Mouse (Mus musculus): ENCODE data around the gene Shroom3. TPM values are rescaled to one million over a fixed set of nuclear protein-coding genes. Genes with fewer than 3 reads are reported as not detected.
A peak's percentile ranks its signal among the peaks of the same experiment; 100 is the strongest.

The Shroom3 gene
- total RNA-seq, 2 experiments from 2014 or later: not detected

DNA sequence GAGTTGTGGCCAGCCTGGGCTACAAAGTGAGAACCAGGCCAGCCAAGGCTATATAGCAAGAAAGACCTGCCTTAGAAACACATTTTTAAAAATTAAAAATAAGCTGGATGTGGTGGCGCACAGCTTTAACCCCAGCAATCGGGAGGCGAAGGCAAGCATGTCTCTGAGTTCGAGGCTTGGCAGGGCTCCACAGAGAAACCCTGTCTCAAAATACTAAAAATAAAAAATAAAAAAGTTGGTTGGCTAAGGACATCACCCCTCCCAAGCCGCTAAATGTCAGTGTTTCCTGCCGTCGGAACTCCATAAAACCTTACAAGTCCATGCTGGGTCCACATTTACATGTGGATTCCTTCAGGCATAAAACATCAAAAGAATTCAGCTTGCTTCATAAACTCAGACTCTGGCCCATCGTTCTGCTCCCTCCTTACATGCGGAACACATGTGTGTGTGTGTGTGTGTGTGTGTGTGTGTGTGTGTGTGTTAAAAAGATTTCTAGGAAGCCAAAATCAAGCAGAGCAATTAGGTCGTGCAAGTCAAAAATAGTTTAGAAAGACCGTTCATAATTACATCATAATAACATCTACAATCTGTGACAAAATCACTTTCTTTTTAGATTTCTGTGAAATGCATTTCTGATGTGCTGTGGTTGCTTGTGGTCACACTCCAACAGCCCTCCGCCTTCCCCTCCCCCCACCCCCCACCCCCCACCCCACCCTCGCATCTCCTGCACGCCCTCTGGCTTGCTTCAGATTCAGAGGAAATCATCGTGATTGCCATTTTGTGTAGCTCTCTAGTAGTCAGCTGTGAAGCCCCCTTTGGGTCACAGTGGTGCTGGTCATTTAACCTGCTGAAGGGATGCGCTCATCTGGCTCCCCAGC is 304.9 kb downstream of the Shroom3 start:
- ATAC-seq (replicated peaks; ENCODE audit: poor library complexity, severe bottlenecking): no peak

DNA sequence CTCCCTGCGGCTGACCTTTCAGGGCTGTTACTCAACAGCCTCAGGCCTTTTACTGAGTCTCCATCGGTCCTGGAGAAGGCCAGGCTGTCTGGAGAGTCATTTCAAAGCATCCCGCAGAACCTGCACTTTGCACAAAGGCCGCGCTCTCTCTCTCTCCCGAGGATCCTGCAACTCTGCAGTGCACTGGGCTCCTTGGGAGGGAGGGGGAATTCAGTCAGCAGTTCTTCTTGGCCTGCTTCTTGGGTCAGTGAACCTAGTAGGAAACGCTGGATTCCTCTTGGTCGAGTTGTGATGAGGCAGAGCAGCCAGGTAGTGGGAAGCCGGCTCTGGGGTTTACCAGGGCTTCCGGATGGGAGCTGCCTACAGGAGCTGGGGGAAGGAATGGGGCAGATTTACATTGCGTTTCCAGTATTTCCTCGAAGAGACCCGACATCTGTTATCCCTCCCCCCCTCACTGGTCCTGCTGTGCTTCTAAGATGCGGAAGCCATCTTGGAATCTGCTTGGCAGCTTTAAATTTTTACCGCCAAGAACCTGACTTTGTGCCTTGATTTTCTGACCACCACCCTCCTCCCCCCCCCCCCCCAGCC is 305.6 kb downstream of the Shroom3 start:
- ATAC-seq (replicated peaks; ENCODE audit: poor library complexity, severe bottlenecking): no peak

DNA sequence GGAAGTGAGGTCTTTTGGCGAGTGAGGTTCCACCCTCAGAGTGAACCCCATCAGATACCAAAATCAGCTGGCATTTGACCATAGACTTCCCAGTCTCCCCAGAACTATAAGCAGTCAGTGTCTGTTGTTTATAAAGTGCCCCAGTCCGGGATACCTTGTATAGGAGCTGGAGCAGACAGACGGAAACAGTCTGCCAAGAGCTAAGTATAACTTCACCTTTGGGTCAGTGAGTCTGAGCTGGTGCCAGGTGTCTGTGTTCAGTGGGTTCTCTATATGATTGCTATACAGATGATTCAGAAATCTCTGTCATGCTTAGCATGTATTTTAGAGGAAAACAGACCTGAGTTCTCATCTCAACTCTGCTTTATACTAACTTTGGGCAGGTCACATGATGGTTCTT is 308.9 kb downstream of the Shroom3 start:
- ATAC-seq (replicated peaks; ENCODE audit: poor library complexity, severe bottlenecking): no peak

DNA sequence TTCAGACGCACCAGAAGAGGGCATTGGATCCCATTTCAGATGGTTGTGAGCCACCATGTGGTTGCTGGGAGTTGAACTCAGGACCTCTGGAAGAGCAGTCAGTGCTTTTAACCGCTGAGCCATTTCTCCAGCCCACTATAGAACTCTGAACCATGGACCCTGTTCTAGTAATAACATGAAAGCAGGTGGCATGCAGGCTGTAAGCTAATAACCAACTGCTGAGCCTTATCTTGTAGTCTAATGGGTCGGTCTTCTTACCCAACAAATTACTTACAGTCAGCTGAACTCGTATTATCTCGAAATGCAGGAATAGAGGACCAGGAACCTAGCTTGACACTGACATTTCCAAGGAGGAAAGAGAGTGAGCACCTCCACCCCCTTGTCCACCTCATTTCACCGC is 311.1 kb downstream of the Shroom3 start:
- ATAC-seq (replicated peaks; ENCODE audit: poor library complexity, severe bottlenecking): no peak

DNA sequence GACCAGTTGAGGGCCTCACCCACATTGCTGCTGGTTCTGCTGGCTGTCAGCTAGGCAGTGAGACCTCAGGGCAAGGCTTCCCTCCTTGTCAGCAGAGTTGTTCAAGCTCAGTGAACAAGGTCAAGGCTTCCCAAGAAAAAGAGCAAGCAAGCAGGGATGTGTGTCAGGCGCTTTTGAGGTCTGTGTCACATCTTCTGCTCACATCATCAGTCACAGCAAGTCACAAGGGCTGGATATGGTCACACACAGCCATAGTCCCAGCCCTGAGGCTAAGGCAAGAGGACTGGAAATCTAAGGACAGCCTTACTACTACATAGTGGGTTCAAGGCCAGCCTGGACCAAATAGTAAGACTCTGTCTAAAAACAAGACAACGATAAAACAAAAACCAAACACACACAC is 311.6 kb downstream of the Shroom3 start:
- no peak for ATAC-seq (replicated peaks; ENCODE audit: poor library complexity, severe bottlenecking)

DNA sequence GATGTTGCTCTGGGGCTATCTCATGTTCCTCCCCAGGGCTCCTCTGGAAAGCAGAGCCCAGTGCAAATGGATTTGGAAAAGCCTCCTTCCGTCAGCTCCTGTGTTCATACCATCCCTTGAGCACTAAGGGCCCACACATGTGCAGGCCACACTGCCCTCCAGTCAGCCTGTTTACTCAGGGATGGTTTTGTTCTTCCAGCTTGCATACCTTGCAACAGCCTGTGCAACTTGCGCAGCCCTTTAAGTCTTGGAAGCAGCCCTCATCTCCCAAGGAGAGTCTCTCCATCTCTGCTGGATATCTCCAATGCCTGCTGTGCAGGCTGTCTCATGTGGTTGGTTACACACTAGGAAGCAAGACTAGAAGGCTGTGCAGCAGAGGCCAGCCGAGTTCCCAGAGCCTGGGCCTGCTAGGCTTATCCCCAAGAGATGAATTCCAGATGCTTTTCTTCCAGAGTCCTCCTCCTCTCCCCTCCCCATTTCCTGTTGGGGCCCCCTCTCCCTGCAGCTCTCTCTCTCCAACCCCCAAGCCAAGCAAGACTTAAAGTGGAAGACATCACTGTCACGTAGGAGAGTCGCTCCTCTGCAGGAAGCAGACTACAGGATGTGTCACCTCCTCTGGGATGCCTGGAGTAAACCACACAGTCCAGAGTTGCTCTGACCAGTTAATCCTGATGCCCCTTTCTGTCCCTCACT is 314.3 kb downstream of the Shroom3 start:
- no peak for ATAC-seq (replicated peaks; ENCODE audit: poor library complexity, severe bottlenecking)

DNA sequence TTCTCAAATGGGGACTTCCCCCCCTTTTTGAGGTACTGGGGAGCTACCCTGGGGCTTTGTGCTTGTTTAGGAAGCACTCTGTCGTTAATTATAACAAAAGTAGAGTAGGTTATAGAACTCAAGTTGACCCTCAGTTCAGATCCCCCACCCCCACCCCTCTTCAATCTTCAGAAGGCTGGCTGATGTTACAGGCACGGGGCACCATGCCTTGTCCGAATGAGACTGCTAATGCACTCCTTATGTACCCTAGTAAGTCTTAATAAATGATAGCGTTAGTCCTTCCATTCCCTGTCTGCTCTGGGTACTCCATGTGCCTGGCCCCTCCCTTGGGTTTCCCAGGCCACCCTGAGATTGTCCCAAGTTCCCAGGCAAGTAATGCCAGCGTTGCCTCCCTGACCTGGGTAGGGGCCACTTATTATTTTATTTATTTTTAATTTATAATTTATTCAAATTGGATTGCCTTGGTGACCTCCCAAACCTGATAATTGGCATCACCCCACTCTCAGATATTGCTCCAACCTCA is 315.3 kb downstream of the Shroom3 start:
- no peak for ATAC-seq (replicated peaks; ENCODE audit: poor library complexity, severe bottlenecking)

DNA sequence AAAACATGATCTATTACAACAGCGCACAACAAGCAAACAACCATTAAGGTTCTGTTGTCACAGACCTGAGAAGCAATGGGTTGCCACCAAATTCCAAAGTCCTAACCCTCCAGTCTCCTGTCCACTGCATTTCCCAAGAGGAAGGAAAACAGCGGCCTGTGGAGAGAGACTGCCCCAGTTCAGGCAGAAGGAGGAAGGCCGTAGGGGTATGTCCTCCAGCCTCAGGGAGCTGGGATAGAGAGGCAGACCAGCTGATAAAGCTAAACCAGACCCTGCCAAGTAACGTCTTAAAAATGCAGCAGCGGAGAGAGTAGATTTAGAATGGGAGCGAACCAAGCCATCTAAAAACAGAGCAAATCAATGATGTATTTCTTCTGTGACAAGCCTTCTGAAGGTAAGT is 316.8 kb downstream of the Shroom3 start:
- no peak for ATAC-seq (replicated peaks; ENCODE audit: poor library complexity, severe bottlenecking)

DNA sequence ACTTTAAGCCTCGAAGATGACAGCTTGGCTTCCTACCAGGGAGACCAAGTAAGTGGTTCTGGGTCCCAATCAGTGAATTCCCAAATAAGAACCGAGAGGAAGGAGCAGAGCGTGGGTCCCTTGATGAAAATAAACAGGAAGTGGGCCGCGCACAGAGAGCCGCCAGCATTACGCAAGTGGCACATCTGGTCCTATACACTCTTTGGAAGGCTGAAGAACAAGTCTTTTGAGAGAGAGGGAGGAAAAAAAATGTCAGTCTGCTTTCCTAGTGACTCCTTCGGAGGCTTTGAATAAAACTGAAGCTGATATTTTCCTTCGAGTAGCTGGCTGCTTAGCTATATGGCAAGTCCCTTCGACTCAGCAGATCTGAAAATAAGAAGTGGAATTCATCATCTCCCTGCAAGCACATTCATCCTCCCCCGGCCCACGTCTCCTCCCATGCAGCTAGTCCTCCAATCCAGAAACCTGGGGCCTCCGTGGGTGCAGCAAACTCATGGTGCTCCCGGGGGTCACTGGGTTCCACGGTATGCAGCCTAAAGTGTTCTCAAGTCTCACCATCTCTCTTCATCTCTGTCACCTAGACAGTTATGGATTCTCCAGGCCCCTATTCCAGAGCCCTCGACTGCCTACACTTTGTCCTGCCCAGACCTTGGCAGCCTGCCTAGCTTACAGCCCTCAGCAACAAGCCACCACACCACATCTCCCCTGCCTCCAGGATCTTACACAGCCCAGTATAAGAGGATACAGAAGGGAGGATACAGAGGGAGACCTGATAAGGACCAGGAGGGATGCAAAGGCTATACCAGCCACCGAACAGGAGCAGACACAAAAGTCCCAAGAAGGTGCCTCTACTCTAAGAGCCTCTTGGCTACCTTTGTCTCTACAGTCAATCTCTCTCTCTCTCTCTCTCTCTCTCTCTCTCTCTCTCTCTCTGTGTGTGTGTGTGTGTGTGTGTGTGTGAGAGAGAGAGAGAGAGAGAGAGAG is 317.8 kb downstream of the Shroom3 start:
- peak; percentile 88 for ATAC-seq (replicated peaks; ENCODE audit: poor library complexity, severe bottlenecking)

DNA sequence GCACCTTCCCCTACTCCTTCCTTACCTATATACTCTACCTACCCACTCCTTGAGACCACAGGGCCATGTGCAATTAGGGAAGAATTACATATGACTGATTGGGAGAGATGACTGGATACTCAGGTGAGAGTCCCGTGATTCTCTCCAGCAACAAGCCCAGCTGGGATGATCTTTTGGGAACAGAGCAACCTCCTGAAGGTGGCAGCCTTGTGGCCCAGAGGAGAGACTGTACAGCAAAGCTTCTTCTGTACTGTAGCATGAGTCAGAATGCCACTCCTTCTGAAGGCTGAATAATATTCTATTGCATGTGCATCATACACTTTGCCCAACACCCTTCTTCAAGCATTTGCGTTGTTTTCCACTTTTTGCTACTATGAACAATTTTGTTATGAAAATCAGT is 319.4 kb downstream of the Shroom3 start:
- no peak for ATAC-seq (replicated peaks; ENCODE audit: poor library complexity, severe bottlenecking)

DNA sequence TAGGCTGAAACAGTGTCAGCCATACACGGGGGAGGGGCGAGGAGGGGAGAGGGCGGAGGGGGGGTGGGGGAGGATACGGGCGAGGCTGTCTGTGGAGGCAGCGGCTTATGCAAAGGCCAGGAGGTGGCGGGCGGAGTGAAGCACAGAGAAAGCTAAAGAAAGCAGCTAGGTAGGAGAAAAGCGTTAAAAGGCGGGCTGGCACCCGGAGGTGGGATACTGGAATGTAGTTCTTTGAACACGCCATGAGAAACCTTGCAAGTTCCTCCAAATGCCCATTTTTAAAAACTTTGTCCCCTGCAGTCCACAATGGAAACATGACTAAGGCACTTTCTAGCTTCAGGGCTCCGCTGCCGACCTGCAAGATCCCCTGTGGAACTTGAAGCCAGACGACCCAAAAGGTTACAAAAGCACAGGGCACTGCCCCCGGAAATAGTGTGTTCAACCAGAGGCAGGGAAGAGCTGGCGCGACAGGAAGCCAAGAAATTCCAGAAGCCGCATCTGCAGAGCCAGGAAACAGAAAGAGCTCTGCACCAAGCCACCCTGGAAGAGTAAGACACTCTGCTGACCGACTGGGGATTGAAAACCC is 322.1 kb downstream of the Shroom3 start:
- peak; percentile 32 for ATAC-seq (replicated peaks; ENCODE audit: poor library complexity, severe bottlenecking)

DNA sequence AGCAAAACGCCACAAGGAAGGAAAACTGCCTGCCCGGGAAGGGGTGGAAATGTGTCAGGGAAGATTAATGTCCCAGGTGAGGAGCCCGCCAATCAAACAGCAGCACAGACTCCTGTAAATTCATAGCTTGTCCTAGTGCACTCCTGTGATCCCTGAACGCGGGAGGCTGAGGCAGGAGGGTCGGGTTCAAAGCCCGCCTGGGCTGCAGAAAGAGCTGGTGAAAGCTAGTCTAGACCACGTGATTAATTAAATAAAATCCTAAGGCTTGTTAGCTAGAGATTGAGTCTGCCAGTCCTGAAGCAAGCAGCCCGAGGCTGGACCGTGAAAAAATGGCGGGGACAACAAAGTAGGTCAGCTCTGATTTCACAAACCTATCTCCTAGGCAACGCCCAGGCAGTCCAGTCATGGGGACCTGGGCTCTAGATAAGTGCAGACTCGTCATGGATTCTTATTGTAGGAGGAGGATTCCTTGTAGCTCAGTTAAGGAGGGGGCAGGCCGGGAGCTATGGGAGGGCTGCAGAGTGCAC is 322.6 kb downstream of the Shroom3 start:
- peak; percentile 9 for ATAC-seq (replicated peaks; ENCODE audit: poor library complexity, severe bottlenecking)

DNA sequence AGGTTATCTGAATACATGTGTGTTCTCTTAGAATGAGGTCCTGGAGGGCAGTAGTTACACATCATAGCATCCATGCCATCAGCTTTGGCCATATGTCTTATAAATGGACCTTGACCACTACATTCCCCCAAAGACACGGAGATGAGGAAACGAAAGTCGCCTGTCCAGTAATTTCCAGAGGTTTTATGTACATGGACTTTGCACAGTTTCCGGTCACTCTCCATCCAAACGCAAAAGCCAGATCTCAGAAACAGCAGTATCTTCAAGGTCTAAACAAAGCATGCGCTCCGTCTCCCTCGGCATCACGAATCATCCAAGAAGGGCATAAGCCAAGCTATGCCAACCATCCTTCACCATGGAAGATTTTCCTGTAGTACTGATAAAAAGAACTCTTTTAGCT is 325.0 kb downstream of the Shroom3 start:
- no peak for ATAC-seq (replicated peaks; ENCODE audit: poor library complexity, severe bottlenecking)

Other genes starting within 250 kb of the Shroom3 start
- 45.1 and 73.9 TPM in 2 replicates for gene Nup54, start 248.2 kb upstream of the Shroom3 start, total RNA-seq (2014; fragmentation: Nextera tagmentation)
- gene Nup54, start 248.2 kb upstream of the Shroom3 start, total RNA-seq (2017): 82.6 and 103 TPM in 2 replicates
- 17.2 and 20.9 TPM in 2 replicates for gene Scarb2, start 176.6 kb upstream of the Shroom3 start, total RNA-seq (2014; fragmentation: Nextera tagmentation)
- gene Scarb2, start 176.6 kb upstream of the Shroom3 start, total RNA-seq (2017): 41.2 and 43.1 TPM in 2 replicates
- gene Fam47e, start 128.4 kb upstream of the Shroom3 start, total RNA-seq (2014; fragmentation: Nextera tagmentation): not detected in 2 replicates
- not detected in 2 replicates for gene Fam47e, start 128.4 kb upstream of the Shroom3 start, total RNA-seq (2017)
- 0.88 and 2.6 TPM in 2 replicates for gene Stbd1, start 80.4 kb upstream of the Shroom3 start, total RNA-seq (2014; fragmentation: Nextera tagmentation)
- 0.78 TPM in 1 of 2 replicates, not detected in the other for gene Stbd1, start 80.4 kb upstream of the Shroom3 start, total RNA-seq (2017)
- 0.58 and 3.1 TPM in 2 replicates for gene Ccdc158, start 8.2 kb upstream of the Shroom3 start, total RNA-seq (2014; fragmentation: Nextera tagmentation)
- gene Ccdc158, start 8.2 kb upstream of the Shroom3 start, total RNA-seq (2017): 4.2 and 5.3 TPM in 2 replicates

Measured in granulocyte monocyte progenitor cell, adult 5-6 weeks (primary cell).